Mouse (Mus musculus): ENCODE measurements around the gene Zc3hav1l. TPM values are rescaled to one million over a fixed set of nuclear protein-coding genes. Genes with fewer than 3 reads are reported as not detected.

Zc3hav1l gene
- 2.7 and 3.2 TPM in 2 replicates for polyA plus RNA-seq (2015; fragmentation: Nextera tagmentation; extraction: Ambion mirVana)

DNA sequence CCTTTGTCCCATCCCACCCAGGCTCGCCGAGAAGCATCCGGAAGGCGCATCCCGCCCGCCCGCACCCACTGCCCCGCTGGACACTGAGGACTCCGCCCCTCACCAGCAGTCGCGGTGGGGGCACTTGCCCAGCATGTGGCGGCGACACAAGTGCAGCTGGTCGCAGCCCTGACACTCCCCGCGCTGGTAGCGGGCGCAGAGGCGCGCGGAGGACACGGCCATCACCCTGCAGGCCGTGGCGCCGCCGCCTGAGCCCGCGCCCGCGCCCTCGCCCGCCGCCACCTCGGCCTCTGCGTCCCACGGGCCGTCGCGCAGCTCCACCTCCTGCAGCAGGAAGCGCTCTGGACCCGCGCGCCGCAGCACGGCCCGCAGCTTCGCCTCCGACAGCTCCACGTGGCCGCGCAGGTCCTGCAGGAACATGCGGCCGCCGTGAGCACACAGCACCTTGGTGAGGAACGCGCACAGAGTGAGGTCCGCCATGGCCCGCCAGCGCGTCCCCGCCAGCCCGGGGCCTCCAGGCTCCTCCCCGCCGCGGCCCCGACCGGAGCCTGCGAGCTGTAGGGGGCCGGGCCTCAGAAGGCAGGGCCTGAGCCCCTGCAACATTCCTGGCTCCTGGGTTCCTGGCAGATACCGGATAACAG is at the start of gene Zc3hav1l:
Gene Zc3hav1l (minus strand): TSS at position 499 of the 641 bp plus-strand sequence.

DNA sequence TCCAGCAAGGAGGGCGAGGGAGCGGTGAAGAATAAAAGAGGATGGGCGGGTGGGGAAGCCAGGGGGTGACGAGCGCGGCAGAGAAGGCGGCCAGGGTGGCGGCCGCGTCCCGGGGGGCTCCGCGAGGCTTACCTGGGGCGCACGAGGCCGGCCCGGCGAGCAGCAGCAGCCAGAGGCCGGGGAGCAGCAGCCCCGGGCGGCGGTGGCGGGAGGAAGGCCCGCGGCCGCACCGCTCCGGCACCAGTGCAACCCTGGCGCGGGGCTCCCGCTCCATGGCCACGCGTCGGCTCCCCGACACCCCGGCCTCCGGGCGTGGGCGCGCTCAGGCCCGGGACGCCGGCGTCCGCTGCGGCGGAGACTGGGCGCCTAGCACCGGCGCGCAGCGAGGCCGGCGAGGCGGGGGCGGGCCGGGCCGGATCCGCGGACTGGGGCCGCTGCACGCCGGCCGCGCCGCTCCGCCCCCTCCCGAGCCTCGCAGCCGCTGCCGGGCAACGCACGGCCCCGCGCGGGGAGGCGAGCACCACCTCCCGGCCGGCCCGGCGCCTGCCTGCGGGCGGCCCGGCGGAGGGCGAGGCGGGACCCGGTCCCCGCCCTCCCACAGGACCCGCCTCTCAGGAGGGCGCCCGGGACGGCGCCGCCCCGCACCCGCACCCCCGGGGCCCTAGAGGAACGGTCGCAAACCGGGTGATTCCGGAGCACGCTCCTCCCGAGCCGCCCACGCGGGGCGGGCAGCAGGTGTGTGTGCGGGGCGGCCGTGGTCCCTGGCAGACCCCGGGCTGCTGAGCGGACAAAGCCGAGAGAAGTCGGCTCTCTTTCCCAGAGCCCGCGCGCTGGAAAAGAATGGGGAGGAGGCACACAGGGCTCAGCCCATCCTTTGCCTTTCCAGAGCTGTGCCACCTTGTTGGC is 45.1 kb downstream of the Zc3hav1l start, which contains the start of gene D630045J12Rik:
Gene D630045J12Rik (minus strand): TSS at position 274 of the 906 bp plus-strand sequence.

Other genes with a start within 250 kb of the Zc3hav1l start
- gene Tmem213, start 190.0 kb downstream of the Zc3hav1l start, polyA plus RNA-seq (2015; fragmentation: Nextera tagmentation; extraction: Ambion mirVana): not detected in 2 replicates
- gene Atp6v0a4, start 174.7 kb downstream of the Zc3hav1l start, polyA plus RNA-seq (2015; fragmentation: Nextera tagmentation; extraction: Ambion mirVana): 2.5 and 3.7 TPM in 2 replicates
- gene D630045J12Rik, start 45.2 kb downstream of the Zc3hav1l start, polyA plus RNA-seq (2015; fragmentation: Nextera tagmentation; extraction: Ambion mirVana): 1.1 and 1.2 TPM in 2 replicates
- gene Zc3hav1, start 55.3 kb upstream of the Zc3hav1l start, polyA plus RNA-seq (2015; fragmentation: Nextera tagmentation; extraction: Ambion mirVana): 14.1 and 15.0 TPM in 2 replicates
- 1.9 and 2.5 TPM in 2 replicates for gene Ttc26, start 82.2 kb upstream of the Zc3hav1l start, polyA plus RNA-seq (2015; fragmentation: Nextera tagmentation; extraction: Ambion mirVana)
- 6.0 and 7.2 TPM in 2 replicates for gene Ubn2, start 134.7 kb upstream of the Zc3hav1l start, polyA plus RNA-seq (2015; fragmentation: Nextera tagmentation; extraction: Ambion mirVana)
- gene Fmc1, start 234.2 kb upstream of the Zc3hav1l start, polyA plus RNA-seq (2015; fragmentation: Nextera tagmentation; extraction: Ambion mirVana): 149 and 169 TPM in 2 replicates

Measured in urinary bladder, postnatal 0 days (tissue).